Mouse (Mus musculus) erythroblast, embryonic 14.5 days (primary cell): ENCODE results near the gene Cd151.

Source experiments
- GATA1 ChIP-seq: IDR thresholded peaks from 2 replicates; pipeline ENCODE4 v1.6.1; 2012; ENCODE audit warnings: low read length, inconsistent platforms, mixed read lengths
- TAL1 ChIP-seq: IDR thresholded peaks from 3 replicates; pipeline ENCODE4 v1.6.1; 2012; ENCODE audit warnings: low read length, inconsistent platforms, mixed read lengths

DNA sequence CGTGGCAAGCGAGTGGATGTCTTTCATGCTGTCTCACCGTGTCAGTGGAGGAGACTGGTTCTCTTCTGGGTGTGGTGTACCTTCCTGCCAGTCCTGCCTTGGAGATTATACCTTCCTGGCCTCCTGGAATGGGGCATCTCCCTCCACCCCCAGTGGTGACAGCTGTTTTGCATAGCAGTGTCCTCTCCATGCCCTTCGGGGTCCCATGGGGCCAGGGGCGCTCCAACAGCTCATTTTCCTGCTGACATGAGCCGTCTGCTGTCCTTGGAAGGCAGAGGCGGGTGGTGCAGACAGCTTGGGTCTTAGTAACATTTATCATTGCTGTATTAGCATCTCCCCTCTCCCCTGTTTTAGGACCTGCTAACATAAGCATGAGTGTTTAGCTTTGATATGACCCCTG is 19.9 kb downstream of the Cd151 start:
- TF ChIP-seq GATA1 = no peak
- TF ChIP-seq TAL1 = no peak
